Mouse (Mus musculus) limb, embryonic 11.5 days (tissue): ENCODE results near the gene Otulin. TPM values are rescaled to one million over a fixed set of nuclear protein-coding genes. Genes with fewer than 3 reads are reported as not detected.

Experiments
- ATAC-seq: fragments of 200-750 bp; cut with Nextera tagmentation; 2 replicates; pipeline ENCODE4 v1.8.0; 2017; ENCODE audit warnings: low read depth; ENCODE audit not compliant: insufficient number of reproducible peaks, low FRiP score, low TSS enrichment
- DNase-seq: peaks from one replicate; pipeline ENCODE4 v3.0.0-alpha.2; 2015; ENCODE audit warnings: low spot score
- H3K27ac ChIP-seq: fragments of 300-500 bp; sonication (generic); replicated peaks from 2 replicates; pipeline ENCODE4 v1.5.1; 2014; ENCODE audit warnings: low read depth, mild to moderate bottlenecking, low read length
- H3K27me3 ChIP-seq: fragments of 300-500 bp; sonication (generic); 2 replicates; pipeline ENCODE4 v1.6.1; 2014; ENCODE audit warnings: mild to moderate bottlenecking, low read length, mixed read lengths; ENCODE audit not compliant: control insufficient read depth, insufficient read depth
- H3K36me3 ChIP-seq: fragments of 300-500 bp; sonication (generic); 2 replicates; pipeline ENCODE4 v1.6.1; 2014; ENCODE audit warnings: mild to moderate bottlenecking, low read length, moderate library complexity, mixed read lengths; ENCODE audit not compliant: control insufficient read depth, insufficient read depth
- H3K4me1 ChIP-seq: fragments of 300-500 bp; sonication (generic); 2 replicates; pipeline ENCODE4 v1.6.1; 2014; ENCODE audit warnings: low read length, mixed read lengths; ENCODE audit not compliant: control insufficient read depth, insufficient read depth
- H3K4me2 ChIP-seq: fragments of 300-500 bp; sonication (generic); 2 replicates; pipeline ENCODE4 v1.6.1; 2014; ENCODE audit warnings: low read depth, mild to moderate bottlenecking, moderate library complexity; ENCODE audit not compliant: severe bottlenecking
- H3K4me3 ChIP-seq: fragments of 300-500 bp; sonication (generic); 2 replicates; pipeline ENCODE4 v1.5.1; 2014; ENCODE audit warnings: low read depth, low read length
- H3K9ac ChIP-seq: fragments of 300-500 bp; sonication (generic); 2 replicates; pipeline ENCODE4 v1.6.1; 2014; ENCODE audit warnings: mild to moderate bottlenecking, low read length
- H3K9me3 ChIP-seq: fragments of 300-500 bp; sonication (generic); 2 replicates; pipeline ENCODE4 v1.6.1; 2016; ENCODE audit warnings: low read length; ENCODE audit not compliant: control insufficient read depth
- WGBS: fragments of 180-500 bp; shearing (Covaris S2); extraction: QIAGEN DNeasy Blood & Tissue Kit; methylation state at CpG from one replicate; pipeline ENCODE4 v1.1.7; 2014; 5-methylcytosine and 5-hydroxymethylcytosine counted together
- polyA plus RNA-seq: library from polyadenylated mRNA; unstranded; fragments of >200 nt; fragmentation: Nextera tagmentation; extraction: Ambion mirVana; gene quantifications from 2 replicates; pipeline ENCODE4 v1.2.1, GENCODE M21; 2014

The Otulin gene
- polyA plus RNA-seq, 1 experiment from 2014 or later, result 38.0 TPM

DNA sequence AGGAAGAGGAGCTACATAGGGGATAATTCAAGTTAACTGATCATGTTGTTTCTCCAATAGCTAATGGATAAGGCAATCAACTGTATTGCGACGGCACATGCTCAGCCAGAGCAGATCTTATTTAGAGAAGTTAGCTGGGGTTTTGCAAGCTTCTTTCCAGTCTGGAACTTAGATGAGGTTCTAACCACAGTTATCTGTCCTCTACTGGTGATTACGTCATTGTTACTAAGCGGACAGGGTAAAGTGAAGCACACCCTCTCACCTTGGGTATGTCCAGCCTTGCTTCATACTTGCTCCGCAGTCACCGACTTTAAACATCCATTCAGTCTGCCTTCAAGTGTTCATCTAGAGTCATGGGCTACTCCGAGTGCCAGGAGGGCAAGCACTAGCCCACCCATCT is 110.6 kb downstream of the Otulin start:
- 91% methylated on average over 7 of the region's 7 CpGs for WGBS
- Histone ChIP-seq H3K4me2 (no peak overlapping the region), H3K36me3 (no peaks in the 10 kb centered on the region), H3K9ac (no peak overlapping the region), H3K4me3 (no peak overlapping the region), H3K27me3 (no peaks in the 10 kb centered on the region), H3K9me3 (no peaks in the 10 kb centered on the region), H3K27ac (no peak overlapping the region), H3K4me1 (no peaks in the 10 kb centered on the region)
- no peak for ATAC-seq
- no peak for DNase-seq

DNA sequence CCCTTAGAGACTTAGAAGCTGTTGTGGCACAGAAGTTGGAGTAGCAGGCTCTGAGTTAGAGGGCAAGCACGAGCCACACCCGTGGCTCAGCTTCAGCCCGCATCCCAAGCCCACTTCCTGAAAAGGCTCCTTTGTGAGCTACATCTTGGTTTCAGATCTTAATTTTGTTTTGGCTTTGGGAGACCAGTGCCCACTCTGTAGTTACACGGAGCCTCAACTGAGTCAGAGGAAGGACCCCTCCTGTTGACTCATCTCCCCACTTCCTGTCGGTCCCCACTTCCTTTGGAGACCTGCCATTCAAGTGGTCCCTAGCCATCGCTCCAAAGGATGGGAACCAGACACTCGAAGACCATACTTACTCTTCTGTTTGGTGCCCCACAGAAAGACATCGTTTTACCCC is 112.5 kb downstream of the Otulin start:
- WGBS, result 83% methylated on average over 8 of the region's 8 CpGs
- no peak overlapping the region for H3K4me2 ChIP-seq
- no peak for DNase-seq
- no peaks in the 10 kb centered on the region for H3K27me3 ChIP-seq
- H3K9ac ChIP-seq, result no peak overlapping the region
- H3K9me3 ChIP-seq, result no peaks in the 10 kb centered on the region
- H3K27ac ChIP-seq, result no peak overlapping the region
- H3K4me1 ChIP-seq, result no peaks in the 10 kb centered on the region
- no peak for ATAC-seq
- no peak overlapping the region for H3K4me3 ChIP-seq
- no peaks in the 10 kb centered on the region for H3K36me3 ChIP-seq

DNA sequence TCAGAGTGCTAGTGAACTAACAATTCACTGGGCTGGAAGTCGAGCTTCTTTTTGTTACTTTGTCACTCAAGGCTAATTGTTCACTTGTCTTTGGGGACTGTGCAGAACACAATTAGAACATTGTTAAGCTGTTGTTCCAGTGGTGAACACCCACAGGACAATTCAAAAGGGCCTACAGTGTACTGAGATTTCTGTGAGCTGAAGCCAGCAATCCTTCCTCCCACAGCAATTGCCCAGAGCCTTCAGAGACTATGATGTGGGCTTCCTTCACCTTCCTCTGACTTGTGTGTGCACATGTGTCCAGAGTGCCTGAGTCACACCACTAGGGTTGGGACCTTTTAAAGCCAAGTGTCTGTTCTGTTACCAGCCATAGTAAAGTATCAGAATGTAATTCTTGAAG is 113.6 kb downstream of the Otulin start:
- Histone ChIP-seq H3K9me3 (no peaks in the 10 kb centered on the region), H3K27me3 (no peaks in the 10 kb centered on the region), H3K36me3 (no peaks in the 10 kb centered on the region), H3K4me3 (no peak overlapping the region), H3K9ac (no peak overlapping the region), H3K27ac (no peak overlapping the region), H3K4me1 (no peaks in the 10 kb centered on the region), H3K4me2 (no peak overlapping the region)
- ATAC-seq, result no peak
- WGBS, result 89% methylated on average over 1 of the region's 1 CpGs
- no peak for DNase-seq

DNA sequence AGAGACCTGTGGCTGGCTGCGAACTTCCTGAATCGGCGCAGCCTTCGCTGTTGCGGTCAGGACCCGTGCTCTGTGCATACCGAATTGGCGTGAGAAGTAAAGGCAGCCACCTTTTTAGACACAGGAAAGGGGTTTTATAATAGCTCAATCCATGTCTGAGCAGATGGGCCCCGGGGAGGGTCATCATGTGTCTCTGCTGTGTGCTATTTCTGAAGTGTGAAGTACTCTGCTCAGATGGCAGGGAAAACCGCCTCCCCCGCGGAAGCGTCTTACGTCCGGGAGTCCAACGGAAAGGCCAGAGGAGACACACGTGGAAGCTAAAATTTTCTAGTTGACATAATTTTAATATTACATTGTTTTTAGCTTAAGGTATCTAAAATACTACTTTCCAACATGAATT is 121.5 kb downstream of the Otulin start:
- Histone ChIP-seq H3K4me1 (0 out of 2 replicates have a peak, but pooled peaks cover 6% of the 10 kb centered on the region), H3K27me3 (no peaks in the 10 kb centered on the region), H3K9ac (no peak overlapping the region), H3K9me3 (no peaks in the 10 kb centered on the region), H3K4me2 (no peak overlapping the region), H3K36me3 (no peaks in the 10 kb centered on the region), H3K27ac (no peak overlapping the region), H3K4me3 (no peak overlapping the region)
- WGBS, result 85% methylated on average over 17 of the region's 17 CpGs
- DNase-seq (no peak), ATAC-seq (no peak)

DNA sequence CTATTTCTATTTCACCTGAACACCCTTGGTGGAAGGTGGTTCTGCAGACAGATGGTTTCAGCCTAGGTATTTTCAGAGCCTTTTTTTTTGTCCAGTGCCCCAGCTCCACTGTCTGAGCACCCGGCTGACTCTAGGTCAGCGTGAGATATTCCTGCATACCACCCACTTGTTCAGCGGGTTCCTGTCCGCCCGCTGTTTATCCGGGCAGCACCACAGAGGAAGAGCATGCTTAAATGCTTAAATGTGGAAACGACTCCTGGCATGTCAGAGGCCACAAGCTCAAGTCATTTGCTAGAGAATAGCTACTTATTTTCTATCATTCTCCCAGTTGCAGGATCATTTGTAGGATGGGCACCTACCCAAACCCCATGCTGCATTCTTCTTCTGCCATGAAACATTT is 122.3 kb downstream of the Otulin start:
- Histone ChIP-seq H3K9ac (no peak overlapping the region), H3K4me2 (no peak overlapping the region), H3K9me3 (no peaks in the 10 kb centered on the region), H3K36me3 (no peaks in the 10 kb centered on the region), H3K27ac (no peak overlapping the region), H3K4me1 (0 out of 2 replicates have a peak, but pooled peaks cover 6% of the 10 kb centered on the region), H3K4me3 (no peak overlapping the region), H3K27me3 (no peaks in the 10 kb centered on the region)
- ATAC-seq, result no peak
- WGBS, result 90% methylated on average over 7 of the region's 7 CpGs
- no peak for DNase-seq

DNA sequence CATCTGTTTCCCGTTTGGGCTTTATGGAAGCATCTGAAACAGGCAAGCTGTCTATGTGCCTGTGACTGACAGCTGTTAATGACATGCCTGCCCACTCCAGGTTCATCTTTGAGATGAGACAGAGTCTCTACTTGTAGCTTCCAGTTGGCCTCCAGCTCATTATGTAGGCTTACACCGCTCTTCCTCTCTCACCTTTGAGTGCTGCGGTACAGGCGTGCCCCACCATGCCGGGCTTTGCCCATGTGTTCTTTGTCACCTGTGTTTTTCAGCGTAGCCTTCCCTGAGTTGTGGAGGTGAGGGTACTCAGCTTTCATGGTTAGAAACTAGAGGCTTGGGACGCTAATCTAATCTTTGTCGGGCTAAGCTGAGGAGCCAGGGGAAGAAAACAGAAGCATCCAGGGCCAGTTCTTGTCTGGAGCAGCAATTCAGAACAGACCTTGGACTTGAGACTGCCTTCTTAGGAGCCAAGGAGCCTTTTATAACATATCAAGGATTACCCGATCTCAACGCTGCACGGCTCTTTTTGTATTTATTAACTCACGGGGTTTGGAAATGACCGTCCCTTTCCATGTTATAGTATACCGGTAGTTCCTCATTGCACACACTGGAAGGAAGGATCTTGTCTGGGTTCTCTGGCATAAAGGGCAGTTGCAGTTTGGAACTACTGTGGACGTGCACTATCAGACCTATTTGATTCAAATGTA is 123.4 kb downstream of the Otulin start:
- no peak for ATAC-seq
- H3K36me3 ChIP-seq, result no peaks in the 10 kb centered on the region
- no peaks in the 10 kb centered on the region for H3K9me3 ChIP-seq
- 0 out of 2 replicates have a peak, but pooled peaks cover 6% of the 10 kb centered on the region for H3K4me1 ChIP-seq
- H3K27ac ChIP-seq, result no peak overlapping the region
- H3K4me2 ChIP-seq, result no peak overlapping the region
- WGBS, result 85% methylated on average over 15 of the region's 15 CpGs
- H3K4me3 ChIP-seq, result no peak overlapping the region
- DNase-seq, result no peak
- H3K9ac ChIP-seq, result no peak overlapping the region
- no peaks in the 10 kb centered on the region for H3K27me3 ChIP-seq

DNA sequence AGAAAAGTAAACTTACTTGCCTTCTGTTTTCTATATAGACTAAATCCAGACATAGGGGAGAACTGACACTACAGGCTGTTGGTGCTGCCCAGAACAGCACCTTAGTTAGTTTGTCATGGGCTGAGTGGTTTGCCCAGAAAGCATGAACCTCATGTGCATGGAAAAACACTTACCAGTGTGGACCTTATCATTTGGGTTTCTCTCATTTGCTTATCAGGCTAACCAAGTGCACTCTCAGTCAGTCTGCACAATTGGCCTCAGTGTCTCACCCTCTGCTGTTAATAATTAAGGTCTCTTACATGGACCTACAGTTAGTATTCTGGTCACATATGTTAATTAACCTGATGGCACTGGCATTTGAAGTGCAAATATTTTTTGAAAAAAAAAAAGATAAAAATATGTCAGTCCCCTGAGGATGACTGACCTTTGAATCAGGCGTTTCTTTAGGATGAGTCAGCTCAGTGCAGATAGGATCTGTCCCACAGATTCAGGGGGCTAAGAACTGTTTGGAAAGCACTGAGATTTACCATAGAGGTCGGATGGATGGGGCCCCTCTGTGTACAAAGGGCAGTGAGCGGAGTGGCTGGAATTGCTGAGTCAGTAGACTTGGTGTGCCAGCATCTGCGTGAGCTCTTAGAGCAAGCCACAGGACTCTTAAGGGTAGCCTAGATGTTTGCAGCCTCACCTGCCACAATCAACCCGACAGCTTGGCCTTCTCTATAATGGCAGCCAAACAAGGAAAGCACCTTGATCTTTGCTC is 124.2 kb downstream of the Otulin start:
- 52% methylated on average over 5 of the region's 5 CpGs for WGBS
- Histone ChIP-seq H3K4me1 (0 out of 2 replicates have a peak, but pooled peaks cover 6% of the 10 kb centered on the region), H3K27ac (no peak overlapping the region), H3K4me3 (no peak overlapping the region), H3K36me3 (no peaks in the 10 kb centered on the region), H3K9me3 (no peaks in the 10 kb centered on the region), H3K4me2 (no peak overlapping the region), H3K27me3 (no peaks in the 10 kb centered on the region), H3K9ac (no peak overlapping the region)
- DNase-seq, result no peak
- ATAC-seq, result no peak

DNA sequence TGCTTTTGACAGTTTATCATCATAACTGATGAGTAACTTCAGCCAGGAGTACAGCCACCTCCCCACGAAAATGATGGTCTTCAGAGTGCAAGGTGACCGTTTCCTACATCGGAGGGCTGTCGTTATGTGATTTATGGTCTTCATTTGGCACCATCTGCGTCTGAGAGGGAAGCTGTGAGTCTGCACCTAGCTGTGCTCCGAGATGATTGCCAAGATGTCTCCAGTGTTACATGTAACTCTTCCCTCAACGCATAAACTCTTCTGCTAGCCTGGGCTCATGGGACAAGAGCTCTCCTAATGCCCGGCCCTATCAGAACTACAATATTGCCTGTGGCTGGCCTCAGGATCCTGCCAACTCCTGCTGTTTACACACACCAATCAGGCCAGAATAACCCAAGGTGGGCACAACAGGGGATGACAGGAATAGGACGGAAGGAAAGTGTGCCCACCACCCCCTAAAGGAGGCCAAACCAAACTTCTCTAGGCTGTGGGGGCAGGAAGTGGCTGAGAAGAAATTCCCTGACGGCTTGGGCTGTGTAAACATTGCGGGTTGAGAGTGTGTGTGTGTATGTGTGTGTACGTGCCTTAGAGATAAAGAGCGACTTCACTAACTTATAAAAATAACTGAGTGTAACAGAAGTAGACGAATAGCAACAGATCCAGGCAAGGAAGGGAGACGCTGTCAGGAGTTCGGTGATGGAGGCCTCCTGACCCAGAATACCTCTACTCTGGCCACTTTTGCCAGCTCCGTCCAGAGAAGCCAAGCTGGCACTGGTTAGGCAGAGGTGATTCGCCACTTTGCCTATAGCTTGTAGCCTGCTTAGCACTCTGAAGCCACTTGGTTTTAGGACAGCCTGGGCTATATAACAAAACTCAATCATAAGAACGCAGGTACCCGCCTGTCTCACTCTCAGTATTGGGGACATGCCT is 126.4 kb downstream of the Otulin start:
- Histone ChIP-seq H3K27me3 (no peaks in the 10 kb centered on the region), H3K9me3 (no peaks in the 10 kb centered on the region), H3K36me3 (no peaks in the 10 kb centered on the region), H3K4me2 (no peak overlapping the region), H3K27ac (no peak overlapping the region), H3K4me3 (no peak overlapping the region), H3K9ac (no peak overlapping the region), H3K4me1 (0 out of 2 replicates have a peak, but pooled peaks cover 6% of the 10 kb centered on the region)
- WGBS, result 62% methylated on average over 20 of the region's 20 CpGs
- ATAC-seq (no peak), DNase-seq (no peak)
